Mouse (Mus musculus) frontal cortex, postnatal 10 days (tissue): Measurements from ENCODE around the gene Igfbp1.
"Not testable (repeated sequence)": the region's sequence is repeated elsewhere in the genome, so short reads cannot be mapped to it uniquely, and the experiment has no call there.

Experiments used
- DNase-seq, 2 experiments: peaks; one replicate each; pipeline ENCODE4 v3.0.0; 2022; ENCODE audit warnings: low spot score in 2 of 2, mixed read lengths in 1 of 2

The Igfbp1 gene

DNA sequence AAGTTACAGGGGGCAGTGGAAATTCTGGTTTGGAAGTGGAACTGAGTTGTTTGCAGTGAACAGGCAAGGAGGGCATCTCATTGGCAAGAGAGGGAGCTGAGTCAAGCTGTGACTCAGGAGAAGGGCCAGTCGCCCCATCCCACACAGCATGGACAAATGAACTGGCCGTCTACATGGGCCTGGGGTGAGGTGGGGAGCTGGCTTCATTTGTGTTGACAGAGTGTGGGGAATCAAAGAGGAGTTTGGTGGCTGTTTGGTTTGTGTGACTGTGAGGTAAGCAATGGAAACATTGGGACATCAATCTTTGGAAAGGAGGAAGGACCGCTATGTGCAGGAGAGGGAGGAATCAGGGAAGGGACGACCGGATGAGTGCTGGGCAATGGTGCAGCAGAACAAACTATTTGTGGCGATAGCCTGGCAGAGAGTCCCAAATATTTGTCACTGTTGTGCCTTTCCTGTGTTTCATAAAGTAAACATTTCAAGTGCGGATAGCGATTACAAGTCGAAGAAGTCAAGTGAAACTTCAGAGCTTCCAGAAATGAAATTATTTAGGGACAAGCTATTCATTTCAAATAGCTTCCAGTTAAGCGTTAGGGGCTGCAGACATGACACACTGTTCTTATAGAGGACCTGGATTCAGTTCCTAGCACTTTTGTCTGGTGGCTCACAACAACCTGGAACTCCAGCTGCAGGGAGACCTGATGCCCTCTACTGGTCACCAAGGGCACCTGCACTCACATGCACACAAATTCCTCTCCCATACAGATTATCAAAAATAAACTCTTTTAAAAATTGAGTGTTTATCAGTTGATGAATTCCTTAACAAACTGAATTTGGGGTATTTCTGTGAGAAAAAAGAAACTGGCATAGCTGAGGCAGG is 2.9 kb upstream of the Igfbp1 start:
- DNase-seq, result no peak

DNA sequence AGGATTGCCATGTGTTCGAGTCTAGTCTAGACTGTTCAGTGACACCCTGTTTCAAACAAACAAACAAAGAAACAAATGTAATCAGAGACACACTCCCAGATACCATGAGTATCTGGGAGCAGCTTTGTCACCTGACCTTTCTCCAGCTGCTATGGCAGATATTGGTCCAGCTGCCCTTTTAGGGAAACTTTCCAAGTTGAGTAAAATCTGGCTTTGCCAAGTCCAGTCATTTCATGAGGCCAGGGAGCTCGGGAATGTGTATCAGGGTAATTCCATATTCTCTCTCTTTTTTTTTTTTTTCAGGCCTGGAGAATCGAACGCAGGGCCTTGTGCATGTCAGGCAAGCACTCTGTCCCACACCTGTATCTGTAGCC is 2.3 kb upstream of the Igfbp1 start:
- no peak for DNase-seq

DNA sequence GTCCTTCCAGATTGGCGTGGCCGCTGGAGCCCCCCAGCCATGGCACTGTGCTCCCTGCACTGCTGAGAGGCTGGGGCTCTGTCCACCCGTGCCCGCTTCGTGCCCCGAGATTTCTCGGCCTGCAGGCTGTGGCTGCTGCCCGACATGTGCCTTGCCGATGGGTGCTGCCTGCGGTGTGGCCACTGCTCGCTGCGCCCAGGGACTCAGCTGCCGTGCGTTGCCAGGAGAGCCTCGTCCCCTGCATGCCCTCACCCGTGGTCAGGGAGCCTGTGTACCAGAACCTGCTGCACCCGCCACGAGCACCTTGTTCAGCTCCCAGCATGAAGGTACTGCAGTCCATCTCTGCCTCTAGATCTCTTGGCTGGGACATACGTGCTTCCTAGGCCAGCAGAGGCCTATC is 424 bp downstream of the Igfbp1 start:
- DNase-seq, result no peak

DNA sequence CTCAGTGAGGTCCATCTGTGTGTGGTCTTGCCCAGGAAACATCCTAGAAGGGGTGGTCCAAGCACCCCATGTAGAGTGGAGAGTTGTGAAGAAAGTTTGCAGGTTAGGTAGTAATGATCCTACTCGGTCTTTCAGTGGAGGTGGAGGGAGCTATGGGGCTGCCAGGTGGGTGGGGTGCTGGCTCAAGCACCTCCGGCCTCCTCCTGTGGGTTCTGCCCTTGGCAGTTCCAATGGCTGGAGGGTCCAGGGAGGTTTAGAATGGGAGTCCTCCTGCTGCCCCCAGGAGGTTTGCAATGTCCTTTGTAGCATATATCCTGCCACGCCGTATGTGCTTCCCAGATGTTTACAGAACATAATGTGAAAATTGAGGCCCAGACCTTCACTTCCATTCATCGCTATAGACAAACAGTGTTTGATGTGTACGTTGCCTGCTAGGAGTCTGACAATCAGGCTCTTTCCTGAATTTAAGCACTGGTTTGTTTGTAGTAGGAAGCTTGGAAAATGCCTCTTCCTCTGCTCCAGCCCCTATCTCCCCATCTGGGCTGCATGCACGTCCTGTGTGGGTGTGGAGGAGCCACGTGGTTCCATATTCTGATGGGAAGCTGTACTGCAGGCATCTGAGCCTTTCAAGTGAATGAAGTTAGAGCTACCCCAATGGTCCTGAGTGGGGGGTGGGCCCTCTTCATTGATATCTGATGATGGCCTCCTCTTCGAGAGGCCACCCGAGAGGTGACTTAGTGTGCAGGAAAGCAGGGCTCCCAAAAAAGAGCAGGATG is 1.1 kb downstream of the Igfbp1 start:
- DNase-seq, result no peak

DNA sequence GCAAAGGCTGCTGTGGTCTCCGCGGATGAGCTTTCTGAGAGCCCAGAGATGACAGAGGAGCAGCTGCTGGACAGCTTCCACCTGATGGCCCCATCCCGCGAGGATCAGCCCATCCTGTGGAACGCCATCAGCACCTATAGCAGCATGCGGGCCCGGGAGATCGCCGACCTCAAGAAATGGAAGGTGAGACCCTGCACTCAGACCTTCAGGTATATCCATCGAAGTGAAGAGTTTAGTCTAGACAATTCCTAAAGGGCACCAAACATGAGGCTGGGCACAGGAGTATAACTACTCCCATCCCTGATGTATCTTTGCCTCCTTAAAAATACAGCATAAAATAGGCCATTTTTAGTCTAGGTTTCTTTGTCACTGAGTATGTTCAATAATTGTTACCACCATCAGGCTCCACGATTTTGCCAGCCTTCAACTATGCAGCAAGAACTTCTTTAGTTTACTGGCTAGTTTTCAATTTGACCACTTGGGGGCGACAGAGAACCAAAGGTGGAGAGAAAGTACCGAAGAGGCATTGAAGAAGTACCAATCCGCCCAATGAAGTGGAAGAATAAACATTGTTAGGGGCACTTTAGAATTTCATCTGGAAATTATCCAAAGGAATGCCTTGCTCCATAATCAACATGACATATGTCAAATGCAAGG is 2.3 kb downstream of the Igfbp1 start:
- DNase-seq, result peak in 1 of 2 experiments; percentile 48

DNA sequence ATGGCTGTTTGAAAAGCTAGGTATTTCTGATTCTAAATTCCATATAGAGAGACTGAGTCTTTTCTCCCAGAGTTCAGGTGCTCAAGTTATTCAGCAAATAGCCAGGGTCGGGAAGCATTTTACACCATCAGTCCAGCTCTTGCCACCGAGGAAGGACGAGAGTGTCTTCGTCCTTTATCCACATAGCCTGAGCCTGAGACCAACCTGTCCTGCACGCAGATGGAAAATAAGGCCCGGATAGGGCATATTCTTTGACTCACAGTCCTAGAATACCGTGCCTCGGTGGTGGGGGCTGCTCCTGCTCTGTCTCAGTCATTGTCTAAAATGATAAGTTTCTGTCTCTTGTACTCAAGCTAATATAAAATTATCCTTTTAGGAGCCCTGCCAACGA is 2.8 kb downstream of the Igfbp1 start:
- no peak for DNase-seq

DNA sequence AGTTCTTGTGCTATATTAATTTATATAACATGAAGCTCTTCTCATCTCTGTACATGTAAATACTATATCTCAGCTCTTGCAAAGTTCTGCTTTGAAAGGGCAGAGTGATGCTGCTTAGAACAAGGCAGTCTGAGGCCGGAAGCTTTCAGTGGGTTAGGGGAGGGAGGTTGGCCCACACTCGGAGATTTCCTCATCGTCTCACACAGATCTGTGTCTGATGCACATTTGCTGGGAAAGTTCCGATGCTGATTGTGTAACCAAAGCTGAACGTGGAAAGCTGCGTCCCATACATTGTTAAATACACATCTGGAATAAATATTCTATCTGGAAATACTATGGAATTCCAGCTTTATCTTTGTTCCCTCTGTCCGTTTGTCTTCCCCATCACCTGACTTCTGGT is 4.6 kb downstream of the Igfbp1 start:
- DNase-seq, result no peak

DNA sequence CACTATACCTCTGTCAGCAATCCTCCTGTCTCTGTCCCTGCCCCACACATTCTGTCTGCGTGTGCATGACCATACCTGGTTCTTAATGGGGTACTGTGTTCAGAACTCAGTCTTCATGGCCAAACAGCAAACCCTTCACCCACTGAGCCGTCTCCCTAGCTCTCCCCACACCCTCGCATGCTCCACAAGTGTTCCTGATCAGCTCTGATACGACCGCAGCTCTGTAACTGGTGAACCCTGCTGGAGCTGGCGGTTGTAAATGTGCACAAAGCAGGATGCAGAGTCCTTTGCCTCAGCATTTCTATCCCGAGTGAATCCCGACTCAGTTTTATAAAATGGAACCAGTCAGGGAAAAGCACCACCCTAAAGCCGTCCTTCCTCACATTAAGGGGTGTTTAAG is 6.3 kb downstream of the Igfbp1 start:
- DNase-seq, result no peak

DNA sequence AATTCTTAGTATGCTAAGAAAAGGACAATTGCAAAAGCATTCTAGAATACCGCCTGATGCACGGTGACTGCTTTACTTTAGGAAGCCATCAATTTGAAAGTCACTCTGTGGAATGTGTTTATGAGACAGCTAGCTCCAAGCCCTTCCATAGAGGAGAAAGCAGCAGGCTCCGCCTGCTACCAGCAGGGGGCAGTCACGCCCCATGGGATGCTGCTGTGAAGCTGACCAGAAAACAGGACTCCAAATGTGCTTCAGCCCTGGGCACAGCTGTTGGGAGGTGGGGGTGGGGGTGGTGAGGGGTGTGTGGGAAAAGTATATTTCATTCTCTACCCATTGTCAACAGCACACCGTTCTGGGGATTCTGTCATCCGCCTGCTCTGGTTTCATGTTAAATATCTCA is 12.8 kb downstream of the Igfbp1 start:
- DNase-seq, result peak; percentile 57 to 69

DNA sequence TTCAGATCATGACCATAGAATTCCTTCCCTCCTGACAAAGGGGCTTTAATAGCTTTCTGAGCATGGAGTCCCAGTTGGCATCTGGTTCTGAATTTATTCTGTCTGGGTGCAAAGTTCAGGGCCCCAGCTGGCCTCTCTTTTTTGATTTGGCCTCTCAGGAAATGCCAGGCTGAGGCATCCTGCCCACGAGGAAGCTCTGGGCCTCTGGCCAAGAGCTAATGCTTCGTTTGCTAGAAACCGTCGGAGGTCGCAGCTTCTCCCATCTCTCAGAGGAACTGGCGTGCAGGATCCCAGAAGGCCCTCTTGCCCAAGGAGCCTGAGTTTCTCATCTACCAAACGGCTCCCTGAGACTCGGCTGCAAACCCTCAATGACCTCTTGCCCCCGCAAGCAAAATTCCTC is 13.6 kb downstream of the Igfbp1 start:
- DNase-seq, result no peak

DNA sequence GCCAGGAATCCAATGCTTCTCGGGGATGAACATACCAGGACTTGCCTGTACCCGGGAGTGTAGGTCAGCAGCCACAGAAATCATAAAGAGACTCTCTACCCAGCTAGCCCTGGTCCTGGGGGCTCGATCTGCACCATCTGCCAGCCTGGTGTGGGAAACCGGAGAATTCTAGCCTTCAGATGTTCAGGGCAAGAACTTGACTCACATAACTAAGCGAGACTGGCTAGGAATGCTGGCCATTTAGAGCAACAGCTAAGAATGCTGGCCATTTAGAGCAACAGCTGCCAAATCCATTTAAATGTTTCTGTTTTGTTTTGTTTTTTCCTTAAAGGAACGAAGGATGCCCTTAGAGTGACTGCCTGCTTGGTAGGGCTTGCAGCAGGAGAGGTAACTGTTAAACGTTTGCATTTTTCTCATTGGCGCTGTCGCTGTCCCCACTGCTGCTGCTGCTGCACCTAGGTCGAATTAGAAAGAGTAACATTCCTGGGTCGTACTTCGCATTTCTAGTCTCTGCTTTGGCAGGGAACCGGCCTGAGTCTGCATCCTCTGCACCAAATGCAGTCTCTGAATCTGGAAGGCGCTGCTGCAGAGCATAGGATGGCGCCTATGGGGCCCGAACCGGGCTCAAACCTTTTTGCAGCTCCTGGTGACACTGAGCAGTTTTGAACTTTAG is 14.7 kb downstream of the Igfbp1 start:
- no peak for DNase-seq

DNA sequence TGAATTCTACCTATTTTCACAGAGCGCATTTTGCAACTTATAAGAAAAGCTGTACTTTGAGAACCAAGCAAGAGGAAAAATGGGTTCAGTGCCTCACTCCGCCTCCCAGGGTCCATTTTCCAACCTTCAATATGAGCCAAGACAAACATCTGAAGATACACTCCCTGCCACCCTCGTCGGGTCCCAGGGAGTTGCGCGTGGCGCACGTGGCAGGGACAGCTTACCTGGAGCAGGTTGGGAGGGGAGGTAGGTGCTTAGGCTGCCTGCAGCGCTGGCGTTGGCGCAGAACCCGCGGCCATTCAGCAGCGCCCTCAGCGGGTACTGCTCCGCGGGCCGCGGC is 15.5 kb downstream of the Igfbp1 start:
- no peak for DNase-seq

DNA sequence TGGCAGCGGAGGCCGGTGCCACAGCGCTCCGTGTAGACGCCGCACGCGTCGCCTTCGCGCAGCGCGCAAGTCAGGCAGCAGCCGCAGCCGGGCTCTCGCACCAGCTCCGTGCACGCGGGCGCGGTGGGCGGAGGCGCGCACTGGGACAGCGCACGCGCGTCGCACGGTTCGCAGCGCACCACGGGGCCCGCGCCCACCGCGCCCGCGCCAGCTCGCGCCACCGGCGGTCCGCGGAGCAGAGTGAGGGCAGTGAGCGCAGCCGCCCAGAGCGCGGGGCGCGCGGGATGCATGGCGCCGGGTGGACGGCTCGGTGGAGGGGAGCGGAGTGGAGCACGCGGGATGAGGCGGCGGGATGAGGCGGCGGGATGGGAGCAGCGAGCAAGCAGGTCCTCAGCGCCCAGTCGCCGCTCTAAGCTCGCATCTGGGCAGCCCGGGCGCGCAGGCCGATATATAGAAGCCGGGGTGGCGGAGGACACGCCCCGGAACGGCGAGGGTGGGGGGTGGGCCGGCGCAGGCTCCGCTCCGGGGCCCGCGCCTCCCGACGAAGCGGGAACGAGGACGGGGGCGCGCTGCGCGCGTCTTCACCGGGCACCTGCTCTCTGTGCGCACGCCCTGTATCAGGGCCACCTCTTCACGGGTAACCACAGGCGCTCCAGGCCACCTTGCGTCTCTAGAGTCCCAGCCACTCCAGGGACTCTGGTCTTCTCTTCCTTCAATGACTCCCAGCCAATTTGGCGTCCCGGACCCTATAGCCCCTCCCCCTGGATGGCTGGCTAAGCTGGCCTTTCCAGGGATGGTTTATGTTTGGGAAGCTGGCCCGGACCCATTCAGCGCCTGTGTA is 16.1 kb downstream of the Igfbp1 start, which contains the start of gene Igfbp3:
TSS of gene Igfbp3 (minus strand) at position 423 of the 841 bp plus-strand sequence.
- peak; percentile 54 to 81 for DNase-seq

DNA sequence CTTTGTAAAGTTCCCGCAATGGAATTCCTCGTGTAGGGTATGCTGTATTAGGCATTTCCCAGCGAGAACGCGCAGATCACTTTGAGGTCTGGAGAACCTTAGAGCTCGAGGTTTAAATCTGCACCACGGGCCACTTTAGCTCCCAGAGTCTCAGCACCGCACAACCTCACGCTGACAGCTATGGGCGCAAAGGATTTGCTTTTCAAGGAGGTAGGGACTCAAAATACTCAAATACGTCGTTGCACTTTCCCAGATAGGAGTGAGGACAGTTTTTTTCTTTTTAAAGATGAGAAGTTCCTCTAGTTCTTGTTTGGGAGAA is 16.7 kb downstream of the Igfbp1 start:
- no peak for DNase-seq

DNA sequence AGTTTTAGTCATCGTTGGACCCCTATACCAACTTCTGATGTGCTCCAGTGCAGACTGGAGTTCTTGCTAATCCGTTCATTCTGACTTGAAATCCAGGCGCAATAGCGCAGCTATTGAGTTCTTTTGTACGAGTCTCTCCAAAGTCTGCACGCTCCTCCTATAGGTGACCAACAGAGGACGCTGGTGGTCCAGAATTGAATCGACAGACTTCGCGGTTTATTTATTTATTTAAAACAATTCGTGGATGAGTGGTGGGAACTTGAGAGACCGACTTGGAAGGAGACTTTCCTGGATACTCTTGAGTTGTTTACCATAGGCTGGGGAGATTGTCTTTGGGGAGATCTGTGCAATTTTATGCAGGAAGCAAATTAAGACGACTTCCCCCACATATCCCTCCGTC is 17.2 kb downstream of the Igfbp1 start:
- peak; percentile 47 to 63 for DNase-seq

DNA sequence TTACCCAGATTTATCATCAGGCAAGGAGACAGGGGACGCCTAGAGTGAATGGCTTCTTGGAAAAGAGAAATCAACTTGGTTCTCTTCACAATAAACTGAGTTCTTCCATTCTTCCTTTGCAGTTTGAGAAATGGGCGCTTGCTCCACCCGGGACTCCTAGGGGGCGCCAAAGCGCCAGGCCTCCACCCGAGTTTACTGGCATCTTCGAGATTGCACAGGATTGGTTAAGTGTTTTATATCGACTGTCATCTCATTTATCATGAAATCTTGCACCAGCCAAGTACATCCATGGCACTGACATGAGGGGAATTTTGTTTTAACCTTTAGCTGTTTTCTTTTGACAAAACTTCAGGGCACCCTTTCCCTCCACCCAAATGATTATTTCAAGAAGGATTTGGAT is 18.1 kb downstream of the Igfbp1 start:
- peak in 1 of 2 experiments; percentile 64 for DNase-seq

DNA sequence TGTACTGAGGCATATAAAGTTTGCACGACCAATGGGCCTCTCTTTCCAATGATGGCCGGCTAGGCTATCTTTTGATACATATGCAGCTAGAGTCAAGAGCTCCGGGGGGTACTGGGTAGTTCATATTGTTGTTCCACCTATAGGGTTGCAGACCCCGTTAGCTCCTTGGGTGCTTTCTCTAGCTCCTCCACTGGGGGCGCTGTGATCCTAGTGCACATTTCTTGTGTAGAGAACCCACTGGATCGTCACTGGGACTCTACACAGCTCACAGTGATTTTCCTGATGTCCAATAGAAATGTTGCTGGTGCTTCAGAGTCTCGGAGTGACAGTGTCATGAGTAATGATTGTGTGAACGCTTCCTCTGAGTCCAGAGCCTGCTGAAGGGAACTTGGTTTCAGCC is 24.2 kb downstream of the Igfbp1 start:
- DNase-seq, result not testable (repeated sequence)

DNA sequence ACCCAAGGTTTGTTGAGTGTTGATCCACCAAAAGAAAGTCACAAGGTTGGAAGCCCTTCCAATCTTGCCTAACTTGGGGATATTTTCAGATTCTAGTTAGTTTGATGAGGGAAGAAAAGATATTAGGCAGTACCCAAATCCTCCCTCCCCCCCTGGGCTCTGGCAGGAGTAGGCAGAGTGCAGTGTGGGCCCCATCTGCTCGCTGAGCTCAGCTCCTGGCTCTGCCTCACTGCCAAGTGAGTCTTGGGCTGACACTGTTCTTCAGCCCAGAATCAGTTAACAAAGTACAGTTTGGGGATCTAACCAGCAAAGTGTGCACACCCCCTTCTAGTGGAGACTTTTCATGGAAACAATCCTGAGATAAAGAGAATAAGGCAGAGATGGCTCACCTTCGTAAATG is 28.6 kb downstream of the Igfbp1 start:
- DNase-seq, result no peak

DNA sequence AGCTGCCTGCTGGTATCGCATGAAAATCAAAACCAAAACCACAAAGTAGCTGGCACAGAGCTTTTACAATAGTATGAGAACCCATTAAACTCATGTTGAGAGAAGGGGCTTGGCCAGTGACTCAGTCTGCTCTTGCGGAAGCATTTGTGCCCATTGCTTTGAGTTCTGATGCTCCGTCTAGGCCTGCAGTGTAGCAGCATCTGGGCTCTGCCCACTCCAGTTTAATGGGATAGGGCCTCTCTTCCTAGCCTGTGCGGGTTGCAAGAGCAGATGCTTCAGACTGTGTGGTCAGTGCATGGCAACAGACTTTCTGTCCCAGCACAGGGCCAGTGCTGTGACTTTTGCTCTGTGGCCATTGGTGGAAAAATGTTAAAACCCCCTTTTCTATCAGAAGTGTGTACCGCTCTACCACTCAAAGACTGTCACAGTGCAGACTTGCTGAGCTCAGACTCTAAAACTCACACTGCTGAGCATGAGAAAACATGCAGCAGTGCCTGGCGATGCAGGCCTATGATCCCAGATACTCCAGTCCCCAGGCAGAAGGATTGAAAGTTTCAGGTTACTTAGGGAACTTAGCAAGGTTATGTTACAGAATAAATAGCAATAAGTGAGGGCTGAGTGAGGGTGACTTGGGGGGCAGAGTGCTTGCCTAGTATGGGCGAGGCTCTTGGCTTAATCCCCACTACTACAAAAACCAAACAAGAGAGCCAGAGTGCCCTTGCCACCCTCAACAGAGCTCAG is 29.4 kb downstream of the Igfbp1 start:
- no peak for DNase-seq

DNA sequence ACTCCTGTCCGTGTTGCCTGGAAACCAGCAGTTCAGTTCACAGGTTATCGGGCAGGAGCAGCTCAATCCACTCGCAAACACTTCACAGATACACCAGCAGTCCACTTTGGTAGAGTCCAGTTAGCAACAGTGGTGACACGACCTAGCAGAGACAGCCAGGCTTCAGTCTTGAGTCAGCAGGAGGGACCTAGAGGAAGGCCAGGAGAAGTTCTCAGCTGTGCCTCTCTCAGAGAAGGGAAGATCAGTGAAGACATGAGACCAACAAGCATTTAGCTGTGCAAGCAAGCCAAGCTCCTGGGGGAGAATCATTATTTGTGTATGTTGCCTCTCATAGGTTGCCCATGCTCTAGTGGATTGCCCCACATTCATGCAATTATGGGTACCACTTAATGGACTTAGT is 30.5 kb downstream of the Igfbp1 start:
- no peak for DNase-seq

DNA sequence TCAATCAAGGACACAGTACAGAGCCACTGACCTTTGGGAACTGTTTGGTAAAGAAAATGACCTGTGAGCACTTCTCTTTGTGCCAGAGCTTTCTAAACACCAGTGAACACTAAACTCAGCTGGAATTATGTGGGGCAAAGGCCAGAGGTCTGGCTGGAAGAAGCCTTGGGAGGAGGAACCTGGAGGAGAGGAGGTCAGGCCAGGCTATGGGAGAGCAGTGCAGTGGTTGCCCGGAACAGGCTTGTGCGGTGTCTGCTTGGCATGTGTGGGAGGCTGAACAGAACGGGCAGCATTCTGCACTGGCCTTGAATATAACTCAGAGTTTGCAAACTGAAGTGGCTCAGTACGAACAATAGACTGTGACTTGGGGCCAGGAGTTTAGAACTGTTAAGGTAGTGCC is 32.4 kb downstream of the Igfbp1 start:
- DNase-seq, result no peak
